Mouse (Mus musculus) myocyte (in vitro differentiated cells): ENCODE measurements at regions not wholly inside any gene's neighbourhood (a gene's known extent, or its start where the extent isn't known, plus 50 kb on each side); places are given as distances from the start of the nearest gene placed in this dataset.

Experiments
- H3K27me3 ChIP-seq: one replicate; pipeline ENCODE4 v1.6.1; 2011; ENCODE audit not compliant: control insufficient read depth, insufficient read depth, insufficient read length
- H3K36me3 ChIP-seq: one replicate; pipeline ENCODE4 v1.6.1; 2011; ENCODE audit not compliant: control insufficient read depth, insufficient read depth
- H3K4me2 ChIP-seq: one replicate; pipeline ENCODE4 v1.6.1; 2011; ENCODE audit warnings: low read depth, control low read depth
- H3K4me3 ChIP-seq: one replicate; pipeline ENCODE4 v1.5.1; 2011; ENCODE audit warnings: mild to moderate bottlenecking, control low read depth, moderate library complexity
- H3K79me2 ChIP-seq: one replicate; pipeline ENCODE4 v1.6.1; 2011; ENCODE audit not compliant: control insufficient read depth, insufficient read depth
- H3ac ChIP-seq: one replicate; pipeline ENCODE4 v1.6.1; 2011; ENCODE audit not compliant: control insufficient read depth, insufficient read length
- CEBPB ChIP-seq: IDR thresholded peaks from 2 replicates; pipeline ENCODE4 v1.6.1; 2011; ENCODE audit warnings: mild to moderate bottlenecking, moderate library complexity; ENCODE audit not compliant: poor library complexity, insufficient read depth, severe bottlenecking
- E2F4 ChIP-seq: IDR thresholded peaks from one replicate; pipeline ENCODE4 v1.6.1; 2011; ENCODE audit warnings: mild to moderate bottlenecking, control low read depth, moderate library complexity; ENCODE audit not compliant: insufficient read depth
- MAX ChIP-seq: IDR thresholded peaks from one replicate; pipeline ENCODE4 v1.6.1; 2011; ENCODE audit warnings: low read depth, mild to moderate bottlenecking, control low read depth
- MYOD1 ChIP-seq, 3 experiments: IDR thresholded peaks; one replicate each; pipeline ENCODE4 v1.6.1; 2011; ENCODE audit warnings: control low read depth in 2 of 3, low read depth in 2 of 3, mild to moderate bottlenecking in 2 of 3, moderate library complexity in 1 of 3; ENCODE audit not compliant: insufficient read length in 2 of 3, control insufficient read depth in 1 of 3
- MYOG ChIP-seq, 3 experiments: IDR thresholded peaks; one replicate each; pipeline ENCODE4 v1.6.1; 2011; ENCODE audit warnings: control low read depth in 2 of 3, low read depth in 2 of 3, mild to moderate bottlenecking in 2 of 3; ENCODE audit not compliant: insufficient read length in 2 of 3, control insufficient read depth in 1 of 3, insufficient read depth in 1 of 3
- POLR2A ChIP-seq: IDR thresholded peaks from one replicate; pipeline ENCODE4 v1.6.1; 2011; ENCODE audit warnings: low read depth, mild to moderate bottlenecking, control low read depth, moderate library complexity; ENCODE audit not compliant: insufficient read length
- POLR2AphosphoS2 ChIP-seq: IDR thresholded peaks from one replicate; pipeline ENCODE4 v1.6.1; 2011; ENCODE audit warnings: low read depth, control low read depth; ENCODE audit not compliant: insufficient read length
- REST ChIP-seq: IDR thresholded peaks from one replicate; pipeline ENCODE4 v1.6.1; 2011; ENCODE audit warnings: mild to moderate bottlenecking, control low read depth, moderate library complexity; ENCODE audit not compliant: insufficient read depth, insufficient read length
- SRF ChIP-seq: IDR thresholded peaks from one replicate; pipeline ENCODE4 v1.6.1; 2011; ENCODE audit warnings: low read depth; ENCODE audit not compliant: control insufficient read depth, insufficient read length
- TCF12 ChIP-seq: IDR thresholded peaks from one replicate; pipeline ENCODE4 v1.6.1; 2011; ENCODE audit warnings: mild to moderate bottlenecking, control low read depth; ENCODE audit not compliant: poor library complexity, insufficient read depth, severe bottlenecking
- TCF3 ChIP-seq: IDR thresholded peaks from one replicate; pipeline ENCODE4 v1.6.1; 2011; ENCODE audit warnings: low read depth, control low read depth; ENCODE audit not compliant: insufficient read length
- USF1 ChIP-seq: IDR thresholded peaks from one replicate; pipeline ENCODE4 v1.6.1; 2011; ENCODE audit warnings: low read depth, mild to moderate bottlenecking, control low read depth, moderate library complexity

GRCm38 (mm10) chr15:40017597-40017996, 116.6 kb upstream of the 9330182O14Rik start:
- no peak overlapping the region for H3K4me2 ChIP-seq
- H3ac ChIP-seq = no peak overlapping the region
- H3K79me2 ChIP-seq = no peaks in the 10 kb centered on the region
- H3K27me3 ChIP-seq = no peaks in the 10 kb centered on the region
- TF ChIP-seq CEBPB = no peak
- no peak for TF ChIP-seq E2F4
- no peak for TF ChIP-seq USF1
- TF ChIP-seq MYOG (IDR thresholded peaks at IDR 0.05; ENCODE audit: control insufficient read depth in 1 of 3, insufficient read depth in 1 of 3, insufficient read length in 2 of 3, low read depth in 2 of 3) = no peak
- TF ChIP-seq SRF = no peak
- TF ChIP-seq TCF3 = no peak
- no peak for TF ChIP-seq MAX
- no peak for TF ChIP-seq MYOD1 (IDR thresholded peaks at IDR 0.05; ENCODE audit: control insufficient read depth in 1 of 3, insufficient read length in 2 of 3, low read depth in 2 of 3)
- TF ChIP-seq POLR2A = no peak
- no peak for TF ChIP-seq TCF12
- no peak for TF ChIP-seq POLR2AphosphoS2
- TF ChIP-seq REST = no peak
- no peaks in the 10 kb centered on the region for H3K36me3 ChIP-seq
- H3K4me3 ChIP-seq = no peak overlapping the region

GRCm38 (mm10) chr15:40018047-40018791, 115.9 kb upstream of the 9330182O14Rik start:
- no peaks in the 10 kb centered on the region for H3K27me3 ChIP-seq
- H3K4me3 ChIP-seq = no peak overlapping the region
- no peak overlapping the region for H3K4me2 ChIP-seq
- no peaks in the 10 kb centered on the region for H3K36me3 ChIP-seq
- no peak overlapping the region for H3ac ChIP-seq
- TF ChIP-seq SRF (no peak), TCF12 (no peak), E2F4 (no peak), REST (no peak), MYOG (IDR thresholded peaks at IDR 0.05; ENCODE audit: control insufficient read depth in 1 of 3, insufficient read depth in 1 of 3, insufficient read length in 2 of 3, low read depth in 2 of 3) (no peak), POLR2A (no peak), MAX (no peak), CEBPB (no peak), USF1 (no peak), TCF3 (no peak), MYOD1 (IDR thresholded peaks at IDR 0.05; ENCODE audit: control insufficient read depth in 1 of 3, insufficient read length in 2 of 3, low read depth in 2 of 3) (no peak), POLR2AphosphoS2 (no peak)
- no peaks in the 10 kb centered on the region for H3K79me2 ChIP-seq

GRCm38 (mm10) chr15:40018792-40019151, 115.4 kb upstream of the 9330182O14Rik start:
- Histone ChIP-seq H3K79me2 (no peaks in the 10 kb centered on the region), H3K4me3 (no peak overlapping the region), H3K27me3 (no peaks in the 10 kb centered on the region), H3K4me2 (no peak overlapping the region), H3ac (no peak overlapping the region), H3K36me3 (no peaks in the 10 kb centered on the region)
- TF ChIP-seq MYOG (IDR thresholded peaks at IDR 0.05; ENCODE audit: control insufficient read depth in 1 of 3, insufficient read depth in 1 of 3, insufficient read length in 2 of 3, low read depth in 2 of 3) (no peak), CEBPB (no peak), E2F4 (no peak), TCF12 (no peak), POLR2A (no peak), REST (no peak), TCF3 (no peak), MAX (no peak), USF1 (no peak), MYOD1 (IDR thresholded peaks at IDR 0.05; ENCODE audit: control insufficient read depth in 1 of 3, insufficient read length in 2 of 3, low read depth in 2 of 3) (no peak)

GRCm38 (mm10) chr15:40019226-40019625, 114.9 kb upstream of the 9330182O14Rik start:
- no peak overlapping the region for H3ac ChIP-seq
- no peaks in the 10 kb centered on the region for H3K79me2 ChIP-seq

More at GRCm38 (mm10) chr15:40019226-40019625, 114.9 kb upstream of the 9330182O14Rik start:
- H3K4me2 ChIP-seq = no peak overlapping the region
- H3K36me3 ChIP-seq = no peaks in the 10 kb centered on the region
- H3K4me3 ChIP-seq = no peak overlapping the region
- H3K27me3 ChIP-seq = no peaks in the 10 kb centered on the region
- TF ChIP-seq SRF (no peak), POLR2AphosphoS2 (no peak), MAX (no peak), MYOD1 (IDR thresholded peaks at IDR 0.05; ENCODE audit: control insufficient read depth in 1 of 3, insufficient read length in 2 of 3, low read depth in 2 of 3) (no peak), E2F4 (no peak), TCF3 (no peak), REST (no peak), MYOG (IDR thresholded peaks at IDR 0.05; ENCODE audit: control insufficient read depth in 1 of 3, insufficient read depth in 1 of 3, insufficient read length in 2 of 3, low read depth in 2 of 3) (no peak), USF1 (no peak), CEBPB (no peak)
